Mouse (Mus musculus) left cerebral cortex, postnatal 10 days (tissue): Measurements from ENCODE around the gene Nlrp3. TPM values are rescaled to one million over a fixed set of nuclear protein-coding genes. Genes with fewer than 3 reads are reported as not detected.
"Not testable (repeated sequence)": the region's sequence is repeated elsewhere in the genome, so short reads cannot be mapped to it uniquely, and the experiment has no call there.

Source experiments
- DNase-seq, 2 experiments: peaks; one replicate each; pipeline ENCODE4 v3.0.0; 2021 to 2022; ENCODE audit warnings: low spot score in 2 of 2, mixed read lengths in 1 of 2; ENCODE audit errors: extremely low spot score in 1 of 2
- intact Hi-C: fragments of 180-260 bp; cut with DNase I; formaldehyde crosslinking; loops from one replicate; pipeline ENCODE4 v1.15.1; 2025
- total RNA-seq, 2 experiments: library from RNA; stranded (reverse); gene quantifications; 2 replicates each; pipeline ENCODE4 v1.2.3; 2021

Gene Nlrp3
- total RNA-seq, 2 experiments from 2014 or later: 0.79 to 1.5 TPM

- DNase-seq: no peak
- intact Hi-C loops: no loop called here
These were observed 11.1 kb upstream of the Nlrp3 start for GRCm38 (mm10) chr11:59530221-59530620.

DNA sequence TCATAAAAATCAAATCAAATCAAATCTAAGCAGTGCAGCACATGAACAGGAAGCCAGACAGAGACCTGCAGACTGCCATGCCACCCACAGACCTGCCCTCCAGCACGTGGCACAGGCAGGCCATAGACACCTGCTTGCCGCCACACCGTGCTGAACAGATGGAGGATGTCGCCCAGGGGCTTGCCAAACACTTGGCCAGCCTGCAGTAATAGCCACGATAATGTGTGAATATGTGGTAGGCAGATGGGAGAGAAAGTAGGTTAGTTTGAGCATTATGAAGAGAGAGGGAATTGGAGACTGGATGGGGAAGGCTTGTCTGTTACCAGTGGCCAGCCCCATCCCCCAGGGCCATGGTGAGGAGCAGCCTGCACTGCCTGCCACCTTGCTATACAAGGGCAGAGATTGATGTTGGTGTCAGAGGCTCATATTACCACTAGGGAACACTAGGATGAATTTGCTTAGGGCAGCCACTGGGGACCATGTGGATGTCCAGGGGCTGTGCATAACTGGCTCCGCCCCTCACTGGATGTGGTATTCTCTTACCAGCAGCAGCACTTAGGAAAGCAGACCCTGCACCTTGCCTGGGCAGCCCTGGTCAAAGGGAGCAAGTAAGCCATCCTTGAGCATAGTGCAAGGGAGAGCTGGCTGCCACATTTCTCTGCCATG, 10.4 kb upstream of the Nlrp3 start:
- peak in 1 of 2 experiments; percentile 43 for DNase-seq
- intact Hi-C loops: no loop called here

GRCm38 (mm10) chr11:59531562-59531961, 9.8 kb upstream of the Nlrp3 start:
- no peak for DNase-seq
- intact Hi-C loops: no loop called here

GRCm38 (mm10) chr11:59537218-59538130, 3.9 kb upstream of the Nlrp3 start:
- DNase-seq: no peak
- intact Hi-C loops: no loop called here

DNA sequence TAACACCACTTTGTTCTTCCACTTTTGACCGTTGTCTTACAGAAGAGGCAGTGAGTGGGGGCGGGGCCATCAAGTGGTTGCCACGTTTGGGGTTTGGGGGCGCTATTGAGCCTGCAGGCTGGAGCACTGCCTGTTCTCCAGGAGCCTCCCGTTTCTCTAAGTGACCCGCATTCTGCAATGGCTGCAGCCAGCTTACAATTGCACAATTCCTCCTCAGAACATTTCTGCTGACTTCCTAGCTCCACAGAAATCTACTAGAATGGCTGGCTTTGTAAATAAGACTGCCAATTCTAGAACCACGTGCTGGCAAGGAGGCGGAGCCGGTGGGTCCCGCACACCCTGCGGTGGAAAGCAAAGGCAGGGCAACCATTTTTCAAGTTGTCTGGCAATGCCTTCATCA, 3.0 kb upstream of the Nlrp3 start:
- DNase-seq: peak; percentile 23 to 79
- intact Hi-C loops: no loop called here

- no peak for DNase-seq
- intact Hi-C loops: no loop called here
These were observed 1.2 kb upstream of the Nlrp3 start for GRCm38 (mm10) chr11:59540123-59540522.

DNA sequence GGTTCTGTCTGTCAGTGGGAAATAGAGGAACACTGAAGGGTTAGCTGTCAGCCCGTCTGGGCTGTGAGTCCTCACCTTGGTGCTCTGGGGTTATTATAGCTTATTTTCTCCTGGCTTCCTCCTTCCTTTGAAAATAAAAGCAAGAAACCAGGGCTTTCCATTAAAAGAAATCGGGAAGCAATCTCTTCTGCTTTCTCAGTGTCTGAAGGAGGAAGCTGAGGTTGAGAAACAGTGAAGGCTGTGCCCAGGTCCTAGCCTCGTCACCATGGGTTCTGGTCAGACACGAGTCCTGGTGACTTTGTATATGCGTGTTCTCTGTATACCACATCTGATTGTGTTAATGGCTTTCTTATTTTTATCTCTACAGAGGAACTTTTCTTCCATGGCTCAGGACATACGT, 1.1 kb downstream of the Nlrp3 start:
- intact Hi-C loops: no loop called here
- no peak for DNase-seq

DNA sequence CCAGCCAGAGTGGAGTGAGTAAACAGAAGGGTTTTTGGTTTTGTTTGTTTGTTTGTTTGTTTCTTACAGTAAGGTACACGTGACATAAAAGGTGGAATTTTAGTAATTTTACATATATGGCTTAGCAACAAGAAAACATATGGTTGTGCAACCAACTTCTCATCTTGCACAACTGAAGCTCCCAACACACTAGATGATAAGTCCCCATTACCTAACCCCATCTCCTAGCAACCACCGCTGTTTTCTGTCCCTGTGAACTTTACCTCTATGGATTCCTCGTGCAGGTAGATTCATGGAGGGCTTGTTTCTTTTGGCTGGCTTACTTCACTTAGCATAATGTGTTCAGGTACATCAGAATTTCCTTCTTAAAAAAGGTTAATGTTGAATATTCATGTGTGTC, 2.0 kb downstream of the Nlrp3 start:
- no peak for DNase-seq
- intact Hi-C loops: no loop called here

- no peak for DNase-seq
- intact Hi-C loops: no loop called here
These were observed 2.6 kb downstream of the Nlrp3 start for GRCm38 (mm10) chr11:59544005-59544404.

DNA sequence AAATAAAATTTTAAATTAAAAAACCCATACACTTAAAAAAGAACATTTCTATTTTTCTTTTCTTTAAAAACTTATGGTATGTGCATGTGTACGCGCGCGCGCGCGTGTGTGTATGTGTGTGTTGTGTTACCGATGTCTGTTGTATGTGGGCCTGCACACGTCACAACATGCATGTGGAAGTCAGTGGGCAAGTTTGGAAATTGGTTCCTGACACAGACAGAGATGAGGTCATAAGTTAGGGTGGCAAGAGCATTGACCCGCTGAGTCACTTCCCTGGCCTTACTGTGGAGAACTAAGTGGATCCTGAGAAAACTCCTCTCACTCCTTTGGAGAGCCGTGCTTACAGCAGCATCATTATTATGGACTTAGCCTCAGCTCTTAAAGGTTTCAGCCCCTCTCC, 12.8 kb downstream of the Nlrp3 start:
- intact Hi-C loops: no loop called here

DNA sequence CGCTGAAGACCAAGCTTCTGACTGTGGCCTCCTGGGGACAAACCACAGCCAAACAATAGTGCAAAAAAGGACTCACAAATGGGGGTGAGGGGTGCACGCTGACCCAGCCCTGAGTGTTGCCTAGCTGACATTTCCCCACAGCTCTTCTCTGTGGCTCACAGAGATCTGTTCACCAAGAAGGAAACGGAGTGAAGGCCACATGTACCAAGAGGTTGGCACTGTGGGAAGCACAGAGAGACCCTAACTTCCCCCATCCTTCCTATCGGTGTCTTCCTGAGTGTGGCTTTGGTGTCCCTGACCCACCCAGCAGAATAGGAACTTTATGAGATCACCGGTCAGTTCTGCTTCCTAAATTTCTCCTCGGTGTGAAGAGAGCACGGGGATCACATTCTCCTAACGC, 13.2 kb downstream of the Nlrp3 start:
- intact Hi-C loops: no loop called here
- no peak for DNase-seq

More for the DNA sequence above, 12.8 kb downstream of the Nlrp3 start:
- no peak for DNase-seq

DNA sequence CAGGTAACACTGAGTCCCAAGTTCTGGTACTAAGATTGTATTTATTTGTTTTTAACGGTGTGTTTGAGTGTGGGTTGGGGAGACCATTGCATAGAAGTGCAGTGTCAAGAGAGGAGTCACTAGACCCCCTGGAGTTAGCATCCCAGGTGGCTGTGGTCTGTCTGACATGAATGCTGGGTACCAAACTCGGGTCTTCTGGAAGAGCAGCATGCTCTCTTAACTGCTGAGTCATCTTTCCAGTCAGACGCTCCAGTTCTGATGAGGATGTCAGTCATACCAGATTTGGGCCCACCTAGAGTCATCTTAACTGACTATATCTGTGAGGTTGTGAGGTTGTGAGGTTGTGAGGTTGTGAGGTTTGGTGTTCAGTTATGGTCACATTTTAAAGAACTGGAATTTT, 19.5 kb downstream of the Nlrp3 start:
- intact Hi-C loops: no loop called here
- no peak for DNase-seq

- intact Hi-C loops: no loop called here
- no peak for DNase-seq
These were observed 21.0 kb downstream of the Nlrp3 start for GRCm38 (mm10) chr11:59562336-59562735.

- no peak for DNase-seq
- intact Hi-C loops: no loop called here
These were observed 21.5 kb downstream of the Nlrp3 start for GRCm38 (mm10) chr11:59562837-59563236.

DNA sequence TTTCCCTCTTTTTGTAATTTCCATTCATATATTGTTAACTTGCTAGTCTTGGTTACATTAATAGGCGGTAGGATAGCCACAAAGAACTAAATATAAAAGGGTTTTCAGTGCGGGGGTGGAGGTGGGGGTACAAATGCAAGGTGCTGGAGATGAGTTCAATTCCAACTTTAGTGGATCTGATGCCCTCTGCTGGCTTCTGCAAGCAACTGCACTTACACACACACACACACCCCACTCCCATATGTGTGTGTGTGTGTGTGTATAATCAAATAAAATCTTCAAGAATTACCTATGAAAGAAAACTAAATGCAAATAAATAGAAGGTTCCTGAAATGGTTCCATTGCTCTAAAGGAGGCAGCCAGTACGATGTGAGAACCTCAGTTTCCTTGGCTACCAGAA, 27.9 kb downstream of the Nlrp3 start:
- intact Hi-C loops: loop anchor here (5.0 kb wide), 1 partner anchor 42 kb away; the partner anchor contains the start of gene Zkscan17
- DNase-seq: no peak

DNA sequence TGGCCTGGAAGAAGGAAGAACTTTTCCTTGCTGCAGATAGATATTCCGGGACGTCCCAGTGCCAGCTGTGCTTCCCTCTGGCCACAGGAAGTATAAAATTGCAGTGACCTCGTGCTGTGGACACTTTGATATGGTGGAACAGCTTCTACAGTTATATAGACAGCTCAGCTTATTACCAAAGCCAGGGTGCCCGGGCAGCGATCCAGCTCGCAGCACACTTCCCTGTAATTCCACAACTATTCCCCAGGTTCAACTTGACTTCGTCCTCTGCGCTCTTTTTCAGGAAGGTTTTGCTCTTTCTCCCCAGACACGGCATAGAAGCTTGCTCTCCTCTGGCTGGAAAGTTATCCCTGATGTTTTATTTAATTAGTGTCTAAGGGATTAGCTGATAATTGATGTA, 34.4 kb downstream of the Nlrp3 start:
- intact Hi-C loops: no loop called here
- no peak for DNase-seq

DNA sequence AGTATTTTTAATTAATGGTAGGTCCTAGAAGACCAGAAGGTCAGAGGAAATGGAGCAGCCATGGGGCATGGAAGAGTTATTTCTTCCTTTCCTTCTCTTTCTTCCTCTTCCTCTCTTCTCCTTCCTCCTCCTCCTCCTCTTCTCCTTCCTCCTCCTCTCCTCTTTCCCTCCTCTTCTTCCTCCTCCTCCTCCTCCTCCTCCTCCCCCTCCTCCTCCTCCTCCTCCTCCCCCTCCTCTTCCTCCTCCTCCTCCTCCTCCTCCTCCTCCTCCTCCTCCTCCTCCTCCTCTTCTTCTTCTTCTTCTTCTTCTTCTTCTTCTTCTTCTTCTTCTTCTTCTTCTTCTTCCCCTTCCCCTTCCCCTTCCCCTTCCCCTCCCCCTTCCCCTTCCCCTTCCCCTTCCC, 34.8 kb downstream of the Nlrp3 start, which contains the start of gene Olfr222:
Gene Olfr222, minus strand, starts transcription at position 101 of the 400 bp plus-strand sequence.
- DNase-seq, intact Hi-C loops: not testable (repeated sequence)

GRCm38 (mm10) chr11:59584539-59584938, 43.2 kb downstream of the Nlrp3 start:
- intact Hi-C loops: no loop called here
- DNase-seq: no peak

DNA sequence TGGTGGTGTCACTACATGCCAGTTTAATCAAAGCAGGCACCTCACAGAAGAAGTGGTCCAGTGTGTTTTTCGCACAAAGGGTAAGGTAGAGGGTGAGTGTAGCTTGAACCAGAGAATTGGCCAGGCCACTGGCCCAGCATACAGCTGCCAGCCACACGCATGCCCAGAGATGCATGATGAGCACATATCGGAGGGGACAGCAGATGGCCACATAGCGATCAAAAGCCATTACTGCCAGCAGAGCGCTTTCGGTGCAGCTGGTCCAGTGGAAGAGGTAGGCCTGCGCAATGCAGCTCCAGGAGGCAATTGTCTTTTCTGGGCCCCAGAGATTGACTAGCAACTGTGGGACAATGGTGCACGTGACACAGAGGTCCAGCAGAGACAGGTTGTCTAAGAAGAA, 48.1 kb downstream of the Nlrp3 start:
- intact Hi-C loops: no loop called here
- DNase-seq: no peak

DNA sequence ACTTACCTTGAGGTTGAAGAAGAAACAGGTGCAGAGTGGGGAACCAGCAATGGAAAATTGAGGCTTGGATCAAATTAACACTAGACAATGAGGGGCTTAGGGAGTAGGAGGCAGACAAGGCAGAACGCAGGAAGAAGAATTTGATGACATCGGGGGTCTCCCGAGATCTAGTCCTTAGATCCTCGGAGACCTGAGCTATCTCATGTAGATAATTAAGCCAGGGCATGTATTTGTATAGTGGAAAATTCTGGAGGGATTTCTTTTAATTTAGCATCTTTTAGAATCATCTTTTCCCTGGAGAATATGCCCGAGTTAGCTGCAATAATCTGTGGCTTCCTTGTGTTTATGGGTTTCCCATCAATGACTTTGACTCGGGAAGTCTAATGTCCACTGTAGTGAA, 51.8 kb downstream of the Nlrp3 start, which contains the start of gene Olfr223:
Gene Olfr223, minus strand, starts transcription at position 101 of the 400 bp plus-strand sequence.
- no peak for DNase-seq
- intact Hi-C loops: no loop called here
